Mouse (Mus musculus) testis, adult 2 months (tissue): ENCODE results near the gene Tap1.

Source experiments
- CTCF ChIP-seq: fragments of 200-500 bp; IDR thresholded peaks from 2 replicates; pipeline ENCODE4 v1.5.1; 2012; ENCODE audit warnings: low read depth, mild to moderate bottlenecking, inconsistent platforms, low read length, moderate library complexity; ENCODE audit not compliant: control insufficient read depth, insufficient read depth, insufficient replicate concordance
- POLR2A ChIP-seq: fragments of 200-500 bp; IDR thresholded peaks from 2 replicates; pipeline ENCODE4 v1.6.1; 2012; ENCODE audit warnings: low read depth, mild to moderate bottlenecking, inconsistent platforms, low read length, moderate library complexity; ENCODE audit not compliant: control insufficient read depth

GRCm38 (mm10) chr17:34210599-34210998 is 23.2 kb downstream of the Tap1 start:
- TF ChIP-seq POLR2A (no peak), CTCF (no peak)
